Mouse (Mus musculus) layer of hippocampus, postnatal 36 days (tissue): ENCODE measurements around the gene Rpl22. TPM values are rescaled to one million over a fixed set of nuclear protein-coding genes. Genes with fewer than 3 reads are reported as not detected.

Experiments used
- DNase-seq, 2 experiments: peaks; one replicate each; pipeline ENCODE4 v3.0.0; 2022
- total RNA-seq, 2 experiments: library from RNA; stranded (reverse); gene quantifications; 2 replicates each; pipeline ENCODE4 v1.2.3; 2021

Rpl22 gene
- 100 to 1,000 TPM; 203 TPM for total RNA-seq

DNA sequence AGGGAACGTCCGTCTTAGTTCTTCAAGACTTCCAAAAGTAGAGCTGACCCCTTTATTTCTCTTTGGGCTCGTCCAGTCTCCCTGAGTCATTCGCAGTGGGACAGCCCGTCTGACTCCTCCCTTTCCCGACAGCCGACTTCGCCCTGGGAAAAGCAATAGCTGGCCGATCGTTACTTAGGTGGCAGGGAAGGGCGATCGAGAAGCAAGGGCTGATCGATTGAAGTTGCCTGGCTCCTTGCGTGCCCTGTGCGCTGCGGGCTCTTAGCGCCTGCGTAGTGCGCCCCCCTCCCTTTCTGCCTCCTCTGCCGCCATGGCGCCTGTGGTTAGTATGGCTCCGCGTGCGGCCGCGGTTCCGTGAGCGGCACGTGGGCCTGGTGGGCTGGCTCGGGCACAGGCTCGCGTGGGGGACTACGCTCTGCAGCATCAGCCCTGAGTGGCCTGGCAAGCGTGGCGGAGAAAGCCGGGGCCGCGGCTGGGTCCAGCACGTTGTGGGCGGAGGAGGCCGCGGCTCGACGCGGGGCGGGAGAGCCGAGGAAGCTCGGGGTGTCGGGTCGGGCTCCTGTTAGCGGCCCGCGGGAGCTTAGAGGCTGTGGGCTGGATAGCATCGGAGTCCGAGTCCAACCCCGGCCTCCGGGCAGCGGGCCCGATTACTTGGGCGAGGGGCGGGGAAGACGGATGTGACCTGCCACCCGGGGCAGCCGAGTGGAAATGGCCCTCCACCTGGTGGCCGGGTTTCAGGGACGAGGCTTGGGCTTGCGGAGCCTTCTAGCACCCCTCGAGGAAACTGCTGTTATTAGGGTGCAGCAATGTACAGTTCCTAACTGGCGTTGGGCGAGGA, at the start of gene Rpl22:
Rpl22 (plus strand) TSS at position 169 of the 838 bp plus-strand sequence.
- DNase-seq, result peak; percentile 94 to 95

DNA sequence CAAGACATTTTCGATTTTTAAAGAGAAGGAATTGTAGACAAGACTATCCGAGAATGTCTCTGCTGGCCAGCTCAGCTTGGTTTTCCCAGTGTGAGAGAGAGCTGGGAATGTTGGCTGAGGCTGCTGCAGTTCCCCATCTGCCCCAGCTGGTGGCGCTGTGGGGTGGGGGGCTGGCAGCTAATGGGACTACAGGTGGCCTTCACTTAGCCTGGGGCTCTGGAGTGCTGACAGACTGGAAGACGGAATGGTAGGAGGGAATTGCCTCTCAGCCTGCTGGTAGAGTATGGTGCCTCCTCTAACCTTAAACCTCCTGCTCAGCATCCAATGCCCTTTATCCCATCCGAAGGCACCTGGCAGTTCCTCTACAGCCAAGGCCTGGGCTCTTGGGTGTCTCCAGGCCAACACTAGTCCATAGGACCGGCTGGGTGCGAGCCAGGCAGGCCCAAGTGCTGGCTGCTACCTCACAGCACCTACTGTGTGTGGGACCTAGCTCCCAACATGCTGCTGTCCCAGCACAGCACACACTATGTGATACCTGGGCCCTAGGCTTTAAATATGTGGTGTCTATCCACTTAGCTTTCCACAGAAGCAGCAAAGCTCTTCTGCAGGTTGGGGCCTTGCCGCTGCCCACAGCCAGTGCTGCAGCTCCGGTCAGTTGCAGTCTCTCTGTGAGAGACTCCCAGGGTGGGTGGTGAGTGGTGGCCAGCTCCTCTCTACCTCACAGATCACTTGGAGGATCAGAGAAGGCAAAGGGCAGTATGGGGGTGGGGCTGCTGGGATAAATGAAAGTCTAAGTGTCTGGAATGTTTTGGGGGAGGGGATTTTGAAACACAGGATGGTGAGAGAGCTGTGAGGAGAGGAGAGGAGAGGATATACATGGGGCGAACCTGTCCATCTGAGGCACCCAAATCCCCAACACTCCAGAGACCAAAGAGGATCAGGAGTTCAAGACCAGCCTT, 48.9 kb upstream of the Rpl22 start:
- DNase-seq, result no peak

DNA sequence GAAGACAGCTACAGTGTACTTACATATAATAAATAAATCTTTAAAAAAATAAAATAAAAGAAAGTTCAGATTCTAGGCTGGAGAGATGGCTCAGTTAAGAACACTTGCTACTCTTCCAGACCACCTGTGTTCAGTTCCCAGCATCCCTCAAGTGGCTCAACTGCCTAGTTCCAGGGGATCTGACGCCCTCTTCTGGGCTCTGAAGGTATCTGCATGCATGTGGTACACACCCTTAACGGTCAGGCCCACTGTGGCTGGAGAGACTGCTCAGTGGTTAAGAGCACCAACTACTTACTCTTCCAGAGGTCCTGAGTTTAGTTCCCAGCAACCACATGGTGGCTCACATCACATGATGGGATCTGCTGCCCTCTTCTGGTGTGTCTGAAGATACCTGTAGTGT, 47.6 kb upstream of the Rpl22 start:
- DNase-seq, result no peak

DNA sequence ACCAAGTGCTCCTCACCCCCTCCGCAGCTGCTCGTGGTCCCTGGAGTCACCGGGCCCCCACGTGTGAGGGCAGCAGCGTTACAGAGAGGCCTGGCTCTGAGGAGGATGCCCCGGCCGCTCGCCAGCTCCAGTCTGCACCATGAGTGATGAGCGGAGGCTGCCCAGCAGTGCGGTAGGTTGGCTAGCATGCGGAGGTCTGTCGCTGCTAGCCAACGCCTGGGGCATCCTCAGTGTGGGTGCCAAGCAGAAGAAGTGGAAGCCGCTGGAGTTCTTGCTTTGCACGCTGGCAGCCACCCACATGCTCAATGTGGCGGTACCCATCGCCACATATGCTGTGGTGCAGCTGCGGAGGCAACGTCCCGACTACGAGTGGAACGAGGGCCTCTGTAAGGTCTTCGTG, 46.6 kb upstream of the Rpl22 start:
- no peak for DNase-seq

DNA sequence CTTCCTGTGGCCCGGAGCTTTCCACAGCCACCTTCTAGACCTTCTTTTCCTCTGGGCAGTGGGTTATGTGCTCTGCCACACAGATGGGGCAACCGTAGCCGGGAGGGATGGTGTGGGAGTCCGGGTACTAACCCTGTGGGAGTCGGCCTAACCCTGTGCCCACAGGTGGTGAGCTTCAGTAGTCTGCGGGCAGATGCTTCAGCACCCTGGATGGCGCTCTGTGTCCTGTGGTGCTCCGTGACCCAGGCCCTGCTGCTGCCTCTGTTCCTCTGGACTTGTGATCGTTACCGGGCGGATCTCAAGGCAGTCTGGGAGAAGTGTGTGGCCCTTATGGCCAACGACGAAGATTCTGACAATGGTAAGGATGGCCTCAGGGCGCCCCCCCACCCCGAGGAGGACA, 43.9 kb upstream of the Rpl22 start:
- DNase-seq, result no peak

DNA sequence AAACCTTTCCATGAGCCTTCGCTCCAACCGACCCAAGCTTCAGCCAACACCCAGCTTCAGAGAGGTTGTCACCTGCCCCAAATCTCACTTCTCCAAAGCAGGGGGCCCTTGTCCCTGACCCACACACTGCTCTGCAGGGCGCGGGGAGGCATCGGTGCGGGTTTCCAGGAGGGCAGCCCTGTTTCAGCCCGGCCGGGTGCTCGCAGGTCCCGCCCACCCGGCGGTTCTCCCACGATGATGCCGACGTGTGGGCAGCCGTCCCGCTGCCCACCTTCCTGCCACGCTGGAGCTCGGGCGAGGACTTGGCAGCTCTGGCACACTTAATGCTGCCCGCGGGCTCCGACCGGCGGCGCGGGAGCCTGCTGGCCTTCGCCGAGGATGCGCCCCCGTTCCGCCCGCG, 42.8 kb upstream of the Rpl22 start:
- DNase-seq, result no peak

DNA sequence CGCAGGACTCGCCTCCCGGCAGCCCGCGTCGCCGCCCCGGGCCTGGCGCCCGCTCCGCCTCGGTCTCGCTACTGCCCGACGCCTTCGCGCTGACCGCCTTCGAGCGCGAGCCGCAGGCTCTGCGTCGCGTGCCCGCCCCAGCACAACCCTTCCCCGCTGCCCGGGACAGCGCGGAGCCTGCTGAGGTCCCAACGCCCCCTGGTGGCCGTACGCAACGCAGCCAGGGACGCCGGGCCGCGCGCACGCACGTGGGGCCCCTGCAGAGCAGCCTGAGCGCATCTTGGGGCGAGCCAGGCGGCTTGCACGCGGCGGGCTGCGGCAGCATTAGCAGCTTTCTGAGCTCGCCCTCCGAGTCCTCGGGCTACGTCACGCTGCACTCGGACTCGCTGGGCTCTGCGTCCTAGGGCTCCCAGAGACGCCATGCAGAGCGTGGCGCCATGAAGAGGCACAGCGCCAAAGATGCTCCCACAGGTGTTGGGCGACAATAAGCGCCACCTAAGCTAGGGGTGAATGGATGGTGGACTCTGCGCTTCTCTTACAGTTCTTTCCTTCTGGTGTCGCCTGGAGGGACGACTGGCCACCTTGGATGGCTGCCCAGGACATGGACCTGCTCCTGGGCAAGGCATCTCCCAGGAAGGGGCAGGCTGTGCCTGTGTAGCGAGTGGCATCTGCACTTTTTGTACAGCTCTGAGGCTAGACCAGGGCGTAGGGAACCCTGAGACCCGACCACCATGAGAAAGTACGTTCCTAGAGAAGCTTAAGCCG, 42.2 kb upstream of the Rpl22 start:
- DNase-seq, result peak; percentile 82 to 83

DNA sequence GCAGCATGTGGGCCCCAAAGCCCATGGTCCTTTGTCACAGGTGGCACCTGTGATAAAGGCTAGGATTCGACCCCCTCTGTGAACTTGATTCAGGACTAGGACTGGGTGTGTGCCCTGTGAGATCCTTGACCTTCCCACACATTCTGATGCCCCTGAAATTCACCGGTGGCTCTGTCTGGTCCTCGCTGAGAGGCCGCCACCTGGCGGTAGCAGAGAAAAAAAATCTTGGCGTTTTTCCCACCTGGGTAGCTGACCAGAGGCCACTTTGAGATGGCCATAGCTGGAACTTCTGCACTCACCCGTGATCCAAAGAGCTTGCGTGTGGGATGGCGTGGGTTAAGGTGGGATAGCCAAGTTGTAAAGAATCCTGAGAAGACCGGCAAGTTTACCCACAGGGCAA, 40.0 kb upstream of the Rpl22 start:
- no peak for DNase-seq

DNA sequence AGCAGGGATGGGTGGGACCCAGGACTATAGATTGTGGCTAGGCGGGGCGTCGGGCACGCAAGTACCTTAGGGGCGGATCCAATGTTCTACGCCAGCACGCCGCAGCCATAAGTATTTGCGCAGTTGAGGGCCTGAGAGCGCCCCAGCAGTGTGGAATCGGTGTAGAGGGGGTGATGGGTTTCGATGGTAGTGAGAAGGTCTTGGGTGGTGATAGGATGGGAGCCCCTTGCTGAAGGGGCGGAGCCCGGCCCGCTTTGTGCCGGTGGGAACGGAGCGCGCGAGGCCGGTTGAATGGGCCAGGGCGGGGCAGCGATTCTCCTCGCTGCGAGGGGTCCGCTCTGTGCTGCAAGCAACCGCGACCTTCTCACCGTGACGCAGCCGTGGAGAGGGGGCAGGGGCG, 39.4 kb upstream of the Rpl22 start:
- no peak for DNase-seq

DNA sequence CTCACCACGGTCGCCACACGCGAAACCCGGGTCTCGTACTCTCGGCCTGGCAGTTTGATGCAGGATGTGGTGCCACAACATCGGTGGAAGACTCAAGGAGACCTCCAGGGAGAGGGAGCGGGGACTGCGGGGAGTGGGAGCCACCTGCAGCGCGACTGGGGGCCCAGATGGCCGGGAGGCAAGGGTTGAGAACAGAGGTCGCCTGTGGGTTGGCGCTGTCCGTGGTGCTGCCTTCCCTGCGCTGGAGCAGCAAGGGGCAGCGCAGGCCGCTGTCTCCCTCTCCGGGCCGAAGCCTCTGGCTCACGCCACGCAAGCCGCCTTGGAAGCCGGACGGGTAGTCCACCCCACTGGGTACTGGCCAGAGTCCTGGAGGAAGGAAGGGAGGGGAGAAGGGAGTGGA, 38.7 kb upstream of the Rpl22 start:
- no peak for DNase-seq

DNA sequence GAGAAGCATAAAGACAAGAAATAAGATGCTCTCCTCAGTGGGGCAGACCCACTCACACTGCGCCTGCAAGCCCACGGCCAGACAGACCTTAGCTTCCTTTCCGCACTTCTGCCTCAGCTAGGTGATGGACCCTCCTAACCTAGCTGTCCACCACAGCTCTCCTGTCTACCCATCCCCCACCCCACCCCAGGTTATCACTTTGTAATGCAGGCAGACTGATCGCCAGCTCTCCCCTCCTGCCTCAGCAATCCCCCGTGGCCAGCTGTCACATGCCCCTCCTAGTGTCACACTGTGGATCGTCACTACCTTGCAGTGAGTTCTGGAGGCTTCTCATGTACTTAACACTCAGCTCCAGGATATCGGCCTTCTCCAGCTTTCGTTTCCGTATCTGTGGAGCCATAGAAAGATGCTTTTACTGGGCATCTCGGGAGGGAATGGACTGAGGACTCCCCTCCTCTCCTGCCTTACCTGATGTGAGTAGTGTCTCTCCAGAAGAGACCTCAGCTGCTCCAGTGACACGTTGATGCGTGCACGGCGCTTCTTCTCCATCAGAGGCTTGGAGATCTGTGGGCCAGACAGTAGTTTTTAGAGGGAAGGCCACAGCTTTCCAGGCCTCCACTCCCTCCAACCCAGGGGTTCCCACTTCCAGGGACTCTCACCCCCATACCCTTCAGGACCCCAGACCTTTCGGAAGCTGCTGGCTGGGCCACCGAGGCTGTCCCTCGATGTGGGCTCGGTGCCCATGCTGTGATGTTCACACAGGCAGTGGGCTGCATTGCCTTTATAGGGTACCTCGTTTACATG, 38.0 kb upstream of the Rpl22 start:
- no peak for DNase-seq

DNA sequence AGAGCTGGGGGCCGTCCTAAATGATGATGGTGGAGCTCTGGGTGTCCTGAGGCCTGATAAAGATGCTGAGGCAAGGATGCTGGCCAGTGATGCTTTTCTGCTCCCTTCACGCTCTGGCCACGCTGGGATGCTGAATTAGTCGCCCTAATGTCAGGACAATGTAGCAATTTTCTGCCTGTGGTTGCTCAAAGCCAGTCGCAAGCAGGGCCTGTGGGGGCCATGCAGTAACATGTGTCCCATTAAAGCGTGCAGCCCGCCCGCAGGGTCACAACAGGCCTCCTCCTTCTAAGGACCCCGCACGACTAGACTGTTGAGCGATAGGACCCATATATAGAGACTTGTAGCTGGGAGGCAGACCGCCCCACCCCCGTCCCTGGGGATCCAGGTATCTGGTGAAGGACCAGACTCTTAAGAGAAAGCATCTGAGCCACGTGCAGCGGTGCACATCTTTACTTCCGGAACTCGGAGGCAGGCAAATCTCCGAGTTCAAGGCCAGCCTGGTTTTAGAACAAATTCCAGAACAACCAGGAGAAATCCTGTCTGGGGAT, 37.1 kb upstream of the Rpl22 start:
- DNase-seq, result no peak

DNA sequence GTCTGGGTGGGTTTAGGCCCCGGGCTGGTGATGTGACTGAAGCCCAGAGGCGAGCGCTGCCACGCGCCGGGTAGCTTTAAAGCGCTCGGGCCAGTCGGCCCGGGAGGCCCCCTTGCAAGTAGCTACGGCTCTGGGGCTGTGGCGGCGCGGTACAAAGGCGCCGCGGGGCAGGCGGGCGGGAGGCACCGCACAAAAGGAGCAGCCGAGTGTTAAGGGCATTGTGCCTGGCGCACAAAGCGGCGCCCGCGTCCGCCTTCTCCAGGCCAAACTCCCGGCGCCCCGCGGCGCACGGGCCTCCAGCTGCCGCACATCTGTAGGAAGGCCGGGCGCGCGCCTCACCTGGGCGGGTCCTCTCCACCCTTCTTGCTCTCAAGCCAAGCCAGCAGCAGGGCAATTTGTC, 35.2 kb upstream of the Rpl22 start:
- no peak for DNase-seq

DNA sequence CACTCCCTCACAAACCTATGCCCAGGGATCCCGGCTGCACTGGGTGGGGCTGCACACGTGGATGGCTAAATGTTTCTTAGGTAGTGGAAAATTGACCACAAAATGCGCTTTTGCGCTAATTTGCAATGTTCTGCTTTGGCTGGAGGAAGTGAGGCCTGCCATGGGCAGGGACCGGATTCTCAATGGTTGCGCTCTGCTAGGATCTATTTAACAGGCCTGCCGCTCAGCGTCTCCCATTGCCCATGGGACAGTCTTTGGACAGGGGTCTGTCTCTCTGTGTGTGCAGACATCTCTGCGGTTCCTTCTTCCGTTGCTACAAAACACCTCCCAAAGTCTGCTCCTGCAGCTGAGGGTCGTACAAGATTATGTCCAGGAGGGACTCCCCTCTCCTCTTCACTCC, 34.6 kb upstream of the Rpl22 start:
- no peak for DNase-seq

DNA sequence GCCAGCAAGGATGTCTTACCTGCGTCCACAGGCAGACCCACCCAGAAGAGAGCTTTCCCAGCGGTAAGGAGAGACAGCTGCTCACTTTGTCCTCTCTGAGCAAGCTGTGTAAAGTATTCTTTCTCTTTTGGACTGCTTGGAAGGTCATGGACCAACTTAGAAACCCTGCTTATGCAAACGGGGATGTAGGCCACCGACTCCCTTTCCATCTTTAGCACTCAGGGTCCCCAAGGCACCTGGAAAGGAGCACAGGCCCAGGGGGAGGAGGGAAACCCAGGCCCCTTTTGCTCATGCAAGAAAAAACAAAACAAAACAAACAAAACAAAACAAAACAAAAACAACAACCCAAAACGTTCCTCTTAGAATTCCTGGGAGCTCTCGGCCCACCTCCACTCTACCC, 34.0 kb upstream of the Rpl22 start, which contains the start of gene Hes3:
Hes3 (minus strand) TSS at position 101 of the 400 bp plus-strand sequence.
- DNase-seq, result no peak

DNA sequence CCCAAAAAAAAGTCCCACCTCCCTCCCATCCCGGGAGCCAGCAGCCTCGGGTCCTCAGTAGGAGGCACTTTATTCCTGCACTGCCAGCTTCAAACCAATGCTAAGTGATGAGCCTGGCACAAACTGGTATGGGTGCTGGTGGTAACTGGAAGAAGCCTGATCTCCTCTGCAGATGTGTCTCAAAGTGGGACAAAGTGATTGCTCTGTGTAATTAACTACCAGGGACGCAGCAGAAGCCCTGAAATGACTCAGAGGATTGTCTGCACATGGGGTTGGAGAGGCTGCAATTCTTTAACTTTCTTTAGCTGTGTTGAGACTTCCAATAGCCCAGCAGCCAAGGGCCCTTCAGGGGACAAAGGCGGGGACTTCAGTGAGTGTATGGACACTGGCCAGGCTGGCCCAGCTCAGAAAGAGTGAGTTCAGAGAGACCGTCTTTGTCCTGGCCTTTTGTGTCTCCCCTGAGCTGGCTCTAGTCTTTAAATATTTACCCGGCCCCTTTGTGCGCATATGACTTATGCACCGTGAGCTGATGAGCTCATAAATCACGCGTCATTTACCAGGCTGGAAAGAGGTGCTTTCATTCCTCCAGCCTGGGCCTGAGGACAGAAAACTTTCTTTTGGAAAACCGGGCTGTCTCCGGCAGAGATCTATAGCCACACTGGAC, 33.3 kb upstream of the Rpl22 start:
- no peak for DNase-seq

DNA sequence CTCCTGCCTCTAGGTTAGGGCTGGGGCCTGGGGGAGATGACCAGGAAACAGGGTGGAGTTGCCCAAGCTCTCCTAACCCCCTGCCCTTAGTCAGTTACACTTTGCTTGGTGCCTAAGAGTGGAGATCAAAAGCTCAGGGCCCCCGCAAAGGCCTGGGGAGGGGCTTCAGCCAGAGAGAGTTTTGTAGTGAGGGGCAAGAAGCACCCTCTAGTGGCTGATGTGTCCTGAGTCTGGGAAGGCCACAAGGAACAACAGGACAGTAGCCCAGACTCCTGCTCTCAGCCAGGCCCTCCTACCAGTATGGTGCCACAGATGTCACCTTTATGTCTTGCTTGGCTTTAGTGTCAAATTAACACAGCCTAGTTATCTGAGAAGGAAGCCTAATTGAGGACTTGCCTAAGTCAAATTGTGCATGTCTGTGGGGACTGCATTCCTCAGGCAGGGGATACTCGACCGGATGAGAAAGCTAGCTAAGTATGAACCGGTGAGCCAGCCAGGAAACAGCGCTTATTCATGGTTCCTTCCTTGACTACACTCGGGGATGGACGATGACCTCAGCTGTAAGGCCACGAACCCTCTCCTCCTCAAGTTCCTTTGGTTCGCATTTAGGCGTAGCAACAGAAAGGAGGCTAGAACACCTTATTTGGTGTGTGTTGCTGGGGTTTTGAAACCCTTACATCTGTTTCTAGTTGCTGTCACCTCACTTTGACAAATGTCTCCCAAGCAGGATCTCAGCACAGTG, 31.2 kb upstream of the Rpl22 start:
- no peak for DNase-seq

DNA sequence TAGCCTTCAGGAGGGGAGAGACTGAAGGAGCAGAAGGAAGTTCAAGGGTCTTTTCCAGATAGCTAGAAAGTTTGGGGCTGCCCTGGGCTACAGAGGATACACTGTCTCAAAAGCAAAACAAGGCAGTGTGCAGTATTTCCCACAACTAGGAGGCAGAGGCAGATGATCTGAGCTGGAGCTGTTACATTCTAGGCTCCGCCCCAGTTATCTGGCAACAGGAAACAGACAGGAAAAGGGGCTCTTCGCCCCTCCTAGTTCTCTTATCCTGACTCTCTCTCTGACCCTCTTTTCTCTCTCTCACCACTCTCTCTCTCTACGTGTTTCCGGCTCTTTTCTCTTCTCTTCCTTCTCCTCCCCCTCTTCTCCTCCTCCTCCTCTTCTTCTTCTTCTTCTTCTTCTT, 29.6 kb upstream of the Rpl22 start:
- DNase-seq, result no peak

DNA sequence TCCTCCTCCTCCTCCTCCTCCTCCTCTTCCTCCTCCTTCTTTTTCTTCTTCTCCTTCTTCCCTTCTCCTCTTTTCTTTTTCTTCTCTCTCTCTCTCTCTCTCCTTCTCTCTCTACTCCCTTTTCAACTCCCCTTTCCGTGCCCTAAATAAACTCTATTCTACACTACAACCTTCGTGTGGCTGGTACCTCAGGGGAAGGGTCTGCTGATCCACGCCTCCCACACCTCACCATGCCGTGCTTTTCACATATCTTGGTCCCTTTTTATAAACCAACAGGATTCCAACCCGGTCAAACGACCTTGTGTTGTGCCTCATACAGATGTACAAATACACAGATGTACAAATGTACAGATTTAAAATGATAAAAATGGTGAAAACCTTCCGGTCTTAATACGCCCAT, 29.2 kb upstream of the Rpl22 start:
- DNase-seq, result no peak
